Mouse (Mus musculus): ENCODE measurements around the gene Zfp629.
A peak's percentile ranks its signal among the peaks of the same experiment; 100 is the strongest.

Gene Zfp629

DNA sequence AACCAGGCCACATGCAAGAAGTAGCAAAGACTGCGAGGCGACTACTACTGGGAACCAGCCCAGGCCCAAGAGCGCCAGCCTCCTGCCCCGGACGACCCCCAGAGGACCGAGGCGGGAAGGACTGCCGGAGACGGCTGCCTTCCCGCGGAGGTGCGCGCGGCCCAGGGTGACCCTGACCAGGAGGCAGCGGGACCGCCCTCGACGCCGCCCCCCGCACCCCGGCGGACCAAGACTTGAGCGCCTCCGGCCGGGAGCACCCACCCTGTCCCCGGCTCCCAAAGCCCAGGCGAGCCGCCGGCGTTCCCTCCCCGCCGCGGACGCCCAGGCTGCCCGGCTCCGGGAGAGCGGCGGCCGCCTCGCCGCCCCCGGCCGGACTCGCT is 1.1 kb downstream of the Zfp629 start:
- DNase-seq (ENCODE audit: extremely low spot score), result peak; percentile 57

DNA sequence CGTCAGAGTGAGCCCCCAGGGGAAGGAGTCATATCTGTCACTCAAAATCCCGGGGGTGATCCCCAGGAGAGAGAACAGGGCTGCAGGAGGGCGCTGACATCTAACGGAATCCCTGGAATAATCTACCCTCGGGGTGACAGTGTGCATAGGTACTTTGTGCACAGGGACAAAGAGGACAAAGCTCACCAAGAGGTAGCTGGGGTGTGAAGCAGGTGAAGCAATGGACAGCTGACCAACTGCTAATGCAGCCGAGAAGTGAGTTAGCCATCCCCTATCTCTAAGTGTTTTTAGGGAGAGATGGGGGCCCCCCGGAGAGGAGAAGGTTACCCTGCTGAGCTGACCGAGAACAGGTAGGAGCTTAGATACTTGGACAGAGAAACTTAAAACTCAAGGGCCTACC is 1.5 kb downstream of the Zfp629 start:
- no peak for DNase-seq (ENCODE audit: extremely low spot score)

DNA sequence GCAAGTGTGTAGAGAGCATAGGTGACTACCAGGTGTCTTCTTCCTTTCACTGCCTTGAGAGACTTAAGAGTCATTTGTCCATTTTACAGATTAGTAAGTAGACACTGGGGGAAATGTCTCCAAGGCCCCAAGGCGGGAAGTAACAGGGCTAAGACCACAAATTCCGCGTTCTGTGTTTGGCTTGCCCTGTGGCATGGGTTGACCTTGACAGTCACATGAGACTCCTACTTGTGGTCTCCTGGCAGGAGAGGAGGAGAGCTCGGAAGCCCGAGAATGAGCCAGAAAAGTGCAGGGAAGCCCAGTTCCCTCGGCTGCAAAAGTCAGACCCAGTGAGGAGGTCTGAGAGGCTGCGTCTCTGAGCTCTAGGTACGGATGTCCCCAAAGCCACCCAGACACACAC is 2.1 kb downstream of the Zfp629 start:
- no peak for DNase-seq (ENCODE audit: extremely low spot score)

DNA sequence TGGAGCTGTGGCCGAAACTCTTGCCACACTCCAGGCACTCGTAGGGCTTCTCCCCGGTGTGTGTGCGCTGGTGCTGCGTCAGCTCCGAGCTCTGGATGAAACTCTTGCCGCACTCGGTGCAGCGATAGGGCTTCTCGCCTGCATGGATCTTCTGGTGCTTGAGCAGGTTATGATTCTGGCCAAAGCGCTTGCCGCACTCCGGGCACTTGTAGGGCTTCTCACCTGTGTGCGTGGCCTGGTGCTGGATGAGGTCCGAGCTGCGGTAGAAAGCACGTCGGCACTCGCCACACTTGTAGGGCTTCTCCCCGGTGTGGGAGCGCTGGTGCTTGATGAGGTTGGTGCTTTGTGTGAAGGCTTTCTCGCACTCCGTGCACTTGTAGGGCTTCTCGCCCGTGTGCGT is 4.0 kb downstream of the Zfp629 start:
- DNase-seq (ENCODE audit: extremely low spot score), result no peak

DNA sequence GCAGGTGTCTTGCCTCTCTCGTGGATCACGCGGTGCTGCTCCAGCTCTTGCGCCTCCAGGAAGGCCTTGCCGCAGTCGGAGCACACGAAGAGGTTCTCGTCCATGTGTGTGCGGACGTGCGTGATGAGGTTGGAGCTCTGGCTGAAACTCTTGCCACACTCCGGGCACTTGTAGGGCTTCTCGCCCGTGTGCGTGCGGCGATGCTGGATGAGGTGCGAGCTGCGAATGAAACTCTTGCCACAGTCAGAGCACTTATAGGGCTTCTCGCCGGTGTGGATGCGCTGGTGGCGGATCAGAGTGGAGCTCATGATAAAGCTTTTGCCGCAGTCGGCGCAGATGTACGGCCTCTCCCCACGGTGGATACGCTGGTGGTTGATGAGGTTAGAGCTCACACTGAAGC is 4.6 kb downstream of the Zfp629 start:
- DNase-seq (ENCODE audit: extremely low spot score), result no peak

DNA sequence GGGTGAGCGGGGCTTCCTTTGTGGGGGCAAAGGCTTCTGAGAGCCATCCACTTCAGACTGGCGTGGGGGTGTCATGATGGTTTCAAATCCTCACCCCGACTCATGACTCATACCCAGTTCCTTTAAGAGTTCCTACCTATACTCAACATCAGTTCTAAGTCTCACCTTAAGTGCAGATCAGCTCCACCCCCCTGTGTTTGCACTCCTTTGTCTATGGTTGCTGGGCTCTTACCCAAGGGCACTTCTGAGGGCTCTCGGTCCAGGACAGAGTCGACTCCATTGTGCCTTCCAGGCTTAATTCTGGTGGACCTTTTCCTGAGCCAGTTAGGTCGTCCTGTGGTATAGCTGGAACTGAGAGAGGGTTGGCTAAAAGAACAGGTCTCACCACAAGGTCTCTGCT is 8.4 kb downstream of the Zfp629 start:
- DNase-seq (ENCODE audit: extremely low spot score), result no peak

DNA sequence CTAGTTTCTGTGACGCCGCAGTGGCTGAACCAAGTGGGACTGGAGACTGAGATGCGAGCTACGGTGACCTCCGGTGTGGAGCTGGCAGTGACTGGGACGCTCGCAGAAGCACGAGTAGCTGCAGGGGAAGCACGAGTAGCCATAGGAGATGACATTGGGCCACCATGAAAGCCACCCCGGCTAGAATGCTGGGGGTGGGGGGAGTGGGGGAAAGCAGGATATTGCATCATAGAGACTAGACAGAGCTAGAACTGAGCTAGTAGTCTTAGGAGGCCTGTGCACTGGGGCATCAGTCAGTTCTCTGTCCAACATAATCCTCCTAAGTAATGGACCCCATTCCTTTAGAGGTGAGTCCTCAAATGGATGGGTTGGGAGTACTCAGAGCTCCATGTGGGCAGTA is 11.3 kb downstream of the Zfp629 start:
- DNase-seq (ENCODE audit: extremely low spot score), result no peak

DNA sequence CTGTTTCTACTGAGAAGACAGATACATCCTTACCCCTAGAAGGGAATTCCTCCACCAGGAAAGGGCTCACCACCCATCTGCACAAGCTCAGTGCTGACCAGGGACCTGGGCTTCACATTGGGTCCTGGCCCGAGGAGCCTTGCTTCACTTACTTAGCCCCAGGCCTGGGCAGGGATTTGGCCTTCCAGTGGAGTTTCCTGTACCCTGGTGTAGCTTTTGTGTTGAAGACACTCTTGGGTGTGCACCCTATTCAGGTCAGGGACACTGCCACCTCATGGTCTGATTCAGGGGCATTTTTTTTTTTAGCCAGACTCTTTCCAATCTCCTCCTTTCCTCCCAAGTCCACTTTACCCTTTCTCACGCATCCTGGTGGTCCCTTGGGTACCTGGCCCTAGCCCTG is 12.7 kb downstream of the Zfp629 start:
- no peak for DNase-seq (ENCODE audit: extremely low spot score)

DNA sequence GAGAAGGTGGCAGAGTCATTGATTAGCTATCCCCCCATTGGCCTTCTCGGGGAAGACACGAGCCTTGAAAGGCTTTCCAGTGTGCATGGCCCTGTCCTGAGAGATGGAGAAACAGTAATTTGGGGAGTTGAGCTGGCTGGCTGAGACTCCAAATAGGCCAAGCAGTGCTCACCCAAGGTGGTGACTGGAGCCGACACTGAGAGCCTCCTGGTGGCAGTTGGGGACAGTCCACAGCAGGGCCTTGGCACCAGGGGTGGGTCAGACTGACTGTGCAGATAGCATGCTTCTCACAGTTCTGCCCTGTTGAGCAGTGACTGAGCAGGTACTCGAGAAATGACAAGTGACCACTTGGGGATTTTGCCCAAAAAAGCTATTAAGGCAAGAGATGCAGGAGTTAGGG is 13.9 kb downstream of the Zfp629 start:
- no peak for DNase-seq (ENCODE audit: extremely low spot score)

DNA sequence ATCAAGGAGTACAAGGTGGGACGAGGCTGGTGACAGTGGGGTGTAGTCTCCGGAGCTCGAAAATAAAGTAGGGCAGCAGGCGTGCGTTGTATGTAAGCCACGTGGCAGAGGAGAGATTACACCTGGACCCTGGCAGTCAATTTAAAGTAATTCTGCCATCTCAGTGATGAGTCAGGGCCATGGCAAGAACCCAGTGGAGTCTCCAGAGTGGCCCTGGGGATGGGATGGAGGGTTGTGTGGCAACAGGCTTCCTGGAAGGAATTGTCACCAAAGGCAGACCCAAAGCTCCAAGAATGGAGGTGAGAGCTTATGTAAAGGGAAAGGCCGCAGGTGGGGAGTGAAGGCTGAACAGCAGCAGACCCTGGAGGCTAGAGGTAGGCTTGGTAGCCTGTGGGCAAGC is 15.0 kb downstream of the Zfp629 start:
- DNase-seq (ENCODE audit: extremely low spot score), result no peak

DNA sequence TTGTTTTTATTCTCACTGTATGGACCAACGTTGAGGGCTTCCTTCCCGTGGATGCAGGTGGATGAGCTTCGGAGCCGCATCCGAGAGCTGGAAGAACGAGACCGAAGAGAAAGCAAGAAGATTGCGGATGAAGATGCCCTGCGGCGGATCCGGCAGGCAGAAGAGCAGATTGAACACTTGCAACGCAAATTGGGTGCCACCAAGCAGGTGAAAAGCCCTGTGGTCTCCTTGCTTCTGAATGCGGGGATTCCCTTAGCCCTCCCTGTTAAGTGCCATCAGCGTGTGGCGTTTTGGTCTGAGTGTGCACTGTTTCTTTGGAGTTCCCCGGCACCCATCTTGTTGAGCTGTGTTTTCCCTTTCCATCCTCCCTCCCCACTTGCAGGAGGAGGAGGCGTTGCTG is 18.9 kb downstream of the Zfp629 start:
- DNase-seq (ENCODE audit: extremely low spot score), result no peak

DNA sequence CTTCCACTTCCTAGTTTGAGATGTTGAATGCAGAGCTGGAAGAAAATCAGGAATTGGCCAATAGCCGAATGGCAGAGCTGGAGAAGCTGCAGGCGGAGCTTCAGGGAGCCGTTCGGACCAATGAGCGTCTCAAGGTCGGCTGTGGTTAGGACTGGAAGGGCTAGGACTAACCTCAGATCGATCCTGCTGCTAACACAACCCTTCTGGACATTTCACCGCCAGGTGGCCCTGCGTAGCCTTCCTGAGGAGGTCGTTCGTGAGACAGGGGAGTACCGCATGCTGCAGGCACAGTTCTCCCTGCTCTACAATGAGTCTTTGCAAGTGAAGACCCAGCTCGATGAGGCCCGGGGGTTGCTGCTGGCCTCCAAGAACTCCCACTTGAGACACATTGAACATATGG is 23.0 kb downstream of the Zfp629 start:
- no peak for DNase-seq (ENCODE audit: extremely low spot score)

DNA sequence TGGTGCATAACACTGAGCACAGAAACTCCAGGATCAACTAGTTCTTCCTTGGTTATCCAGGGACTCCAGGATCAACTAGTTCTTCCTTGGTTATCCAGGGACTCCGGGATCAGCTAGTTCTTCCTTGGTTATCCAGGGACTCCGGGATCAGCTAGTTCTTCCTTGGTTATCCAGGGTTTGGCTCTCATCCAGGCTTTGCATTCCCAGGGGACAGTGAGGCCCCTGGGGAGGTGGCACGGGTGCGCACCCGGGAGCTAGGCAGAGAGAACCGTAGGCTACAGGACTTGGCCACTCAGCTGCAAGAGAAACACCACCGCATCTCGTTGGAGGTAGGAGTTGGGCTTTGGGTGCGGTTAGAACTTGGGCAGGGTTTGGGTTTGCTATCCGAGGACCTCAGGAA is 24.5 kb downstream of the Zfp629 start:
- DNase-seq (ENCODE audit: extremely low spot score), result no peak

DNA sequence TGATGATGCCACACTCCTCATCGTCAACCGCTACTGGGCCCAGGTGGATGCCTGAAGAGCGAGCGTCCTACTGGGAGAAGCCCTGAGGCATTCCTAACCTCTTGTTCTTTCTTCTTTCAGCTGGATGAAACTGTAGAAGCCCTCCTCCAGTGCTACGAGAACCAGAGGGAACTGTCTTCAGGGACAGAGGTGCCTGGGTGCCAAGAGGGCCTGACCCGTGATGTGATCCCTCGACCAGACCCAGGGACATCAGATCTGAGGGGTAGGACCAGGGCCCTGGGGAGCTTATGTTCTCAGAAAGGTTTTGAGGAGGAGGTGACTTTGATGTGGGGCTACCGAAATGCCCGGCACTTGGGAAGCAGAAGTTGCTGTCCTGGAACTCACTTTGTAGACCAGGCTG is 26.0 kb downstream of the Zfp629 start:
- DNase-seq (ENCODE audit: extremely low spot score), result no peak

DNA sequence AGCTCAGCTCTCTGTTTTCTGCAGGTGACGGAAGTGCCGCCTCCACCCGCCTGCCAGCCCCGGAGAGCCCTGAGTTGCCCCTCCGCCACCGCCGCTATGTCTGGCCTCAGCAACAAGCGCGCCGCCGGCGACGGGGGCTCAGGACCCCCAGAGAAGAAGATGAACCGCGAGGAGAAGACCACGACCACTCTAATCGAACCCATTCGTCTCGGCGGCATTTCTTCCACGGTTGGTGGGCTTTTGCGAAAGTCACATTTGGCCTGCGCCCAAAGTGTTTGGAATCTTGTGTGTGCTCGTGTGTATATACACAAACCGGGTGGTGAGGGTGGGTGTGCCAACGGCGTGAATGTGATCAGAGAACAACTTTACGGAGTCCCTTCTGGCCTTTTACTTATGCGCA is 26.7 kb downstream of the Zfp629 start:
- DNase-seq (ENCODE audit: extremely low spot score), result no peak

DNA sequence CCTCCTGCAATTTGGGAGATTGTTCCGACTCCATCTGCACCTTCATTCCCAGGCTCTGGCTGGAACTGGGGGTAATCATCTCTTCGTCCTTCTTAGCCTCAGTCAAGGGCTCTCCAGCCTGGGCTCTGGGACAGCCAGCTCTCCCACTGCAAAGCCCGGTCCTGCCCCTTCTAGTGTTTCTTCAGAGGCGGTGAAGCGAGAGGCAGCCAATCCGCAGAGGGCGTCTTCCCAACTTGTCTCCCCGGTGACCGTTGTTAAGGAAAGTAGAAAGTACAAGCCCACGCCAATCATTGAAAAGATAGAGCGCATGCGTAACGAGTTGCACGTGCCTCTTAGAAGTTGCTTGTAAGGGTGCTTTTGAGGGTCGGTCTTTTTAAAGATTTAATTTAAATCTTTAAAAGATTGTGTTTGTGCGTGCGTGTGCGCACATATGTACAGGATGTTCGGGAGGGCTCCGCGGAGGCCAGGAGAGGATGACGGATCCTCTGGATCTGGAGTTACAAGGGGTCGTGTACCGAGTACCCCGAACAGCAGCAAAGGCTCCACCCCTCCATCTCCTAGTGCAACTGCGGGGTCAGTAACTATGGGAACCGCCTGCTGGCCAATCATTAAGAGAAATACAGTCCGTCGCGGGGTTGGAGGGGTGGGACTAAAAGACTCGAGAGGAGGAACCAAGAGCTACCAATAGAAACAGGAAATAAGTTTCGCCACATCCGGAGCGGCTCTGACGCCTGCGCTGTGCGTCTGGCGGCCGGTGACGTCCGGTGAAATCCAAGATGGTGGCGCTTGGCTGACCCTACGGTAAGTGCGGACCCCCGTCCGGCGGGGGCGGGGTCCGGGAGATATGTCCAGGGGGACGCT is 27.4 kb downstream of the Zfp629 start, which contains the start of the genes Ccdc189 and Rnf40:
TSS of gene Ccdc189 (minus strand) at position 585 of the 861 bp plus-strand sequence.
TSS of gene Rnf40 (plus strand) at position 757 of the 861 bp plus-strand sequence.
- peak; percentile 94 for DNase-seq (ENCODE audit: extremely low spot score)

DNA sequence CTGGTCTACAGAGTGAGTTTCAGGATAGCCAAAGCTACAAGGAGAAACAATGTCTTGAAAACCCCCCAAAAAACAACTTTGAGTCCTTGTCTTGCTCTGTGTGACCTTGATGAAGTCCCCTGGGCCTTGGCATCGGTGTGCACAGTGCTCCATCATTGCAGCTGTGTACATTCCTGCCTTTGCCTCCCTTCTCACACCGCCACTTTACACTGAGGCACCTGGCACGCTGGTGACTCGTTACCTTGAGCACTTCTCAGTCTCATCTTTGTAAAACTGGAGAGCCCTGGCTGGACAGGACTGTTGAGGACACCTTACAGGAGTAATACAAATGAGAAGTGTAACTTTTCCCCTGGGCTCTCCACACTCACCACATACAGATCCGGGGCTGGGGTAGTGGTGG is 28.4 kb downstream of the Zfp629 start:
- DNase-seq (ENCODE audit: extremely low spot score), result no peak

DNA sequence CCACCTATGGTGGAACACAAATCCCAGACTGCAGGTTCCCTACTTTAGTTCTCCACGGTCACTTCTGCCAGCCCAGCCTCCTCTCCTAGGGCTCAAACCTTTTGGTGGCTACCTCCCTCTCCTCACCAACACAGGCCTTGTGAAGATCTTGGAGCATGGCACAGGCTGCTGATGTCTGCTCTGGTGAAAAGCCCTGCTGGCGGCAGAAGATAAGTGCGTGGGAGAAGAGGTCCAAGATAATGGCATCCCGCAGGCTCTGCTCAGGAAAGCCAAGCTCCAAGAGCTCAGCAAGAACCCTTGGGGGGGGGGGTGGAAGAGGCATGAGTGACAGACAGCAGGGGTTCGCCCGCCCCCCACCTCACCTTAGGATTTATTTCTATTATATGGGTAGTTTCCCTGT is 29.4 kb downstream of the Zfp629 start:
- no peak for DNase-seq (ENCODE audit: extremely low spot score)

DNA sequence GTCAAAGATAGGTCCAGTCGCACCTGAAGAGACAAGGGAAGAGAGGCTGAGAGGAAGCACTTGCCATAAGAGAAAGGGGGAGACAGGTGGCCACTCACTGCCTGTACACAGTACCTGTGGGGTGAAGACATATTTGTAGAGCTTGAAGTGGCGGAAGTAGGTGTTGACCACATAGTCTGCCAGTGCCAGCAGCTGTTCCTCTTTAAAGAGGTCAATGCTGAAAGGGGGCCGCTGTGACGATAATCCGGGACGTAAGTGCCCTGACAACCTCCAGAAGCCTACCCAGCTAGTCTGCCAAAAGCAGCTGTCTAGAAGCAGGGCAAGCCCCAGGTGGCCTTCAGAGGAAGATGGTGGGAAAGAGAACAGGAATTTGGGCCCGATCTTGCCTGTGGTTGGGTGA is 30.6 kb downstream of the Zfp629 start:
- no peak for DNase-seq (ENCODE audit: extremely low spot score)

DNA sequence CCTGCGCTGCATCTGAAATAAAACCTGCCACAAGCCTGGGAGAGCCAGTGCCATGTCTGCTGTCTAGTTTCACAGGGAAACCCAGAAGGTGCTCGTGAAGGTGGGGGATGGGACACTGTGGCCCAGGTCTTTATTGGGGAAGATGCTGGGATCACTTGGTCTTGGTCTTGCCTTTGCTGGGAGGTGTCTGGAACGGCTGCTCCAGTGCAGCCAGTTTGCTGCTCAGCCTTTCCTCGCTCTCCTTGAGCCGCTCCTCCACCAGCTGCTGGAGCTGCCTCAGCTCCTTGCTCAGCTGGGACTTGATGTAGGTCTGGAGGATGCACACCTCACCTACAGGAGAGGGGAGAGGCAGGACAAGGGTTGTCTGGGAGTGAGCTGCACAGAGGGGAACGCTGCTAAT is 32.3 kb downstream of the Zfp629 start:
- no peak for DNase-seq (ENCODE audit: extremely low spot score)

DNA sequence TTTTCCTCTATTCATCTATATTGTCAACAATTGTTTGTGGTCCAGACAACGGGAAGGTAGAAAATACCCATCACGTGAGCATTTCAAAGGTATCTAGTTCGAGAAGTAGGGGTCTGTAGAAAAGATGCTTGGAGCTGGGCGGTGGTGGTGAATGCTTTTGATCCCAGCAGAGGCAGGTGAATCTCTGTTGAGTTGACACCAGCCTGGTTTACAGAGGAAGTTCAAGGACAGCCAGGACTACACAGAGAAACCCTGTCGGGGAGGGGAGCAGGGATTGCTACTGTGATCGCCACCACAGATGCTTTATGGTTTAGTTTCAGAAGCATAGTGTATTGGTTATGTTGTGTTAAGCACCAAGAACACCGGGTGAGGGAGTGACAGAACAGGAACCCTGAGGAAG is 41.5 kb downstream of the Zfp629 start:
- no peak for DNase-seq (ENCODE audit: extremely low spot score)

DNA sequence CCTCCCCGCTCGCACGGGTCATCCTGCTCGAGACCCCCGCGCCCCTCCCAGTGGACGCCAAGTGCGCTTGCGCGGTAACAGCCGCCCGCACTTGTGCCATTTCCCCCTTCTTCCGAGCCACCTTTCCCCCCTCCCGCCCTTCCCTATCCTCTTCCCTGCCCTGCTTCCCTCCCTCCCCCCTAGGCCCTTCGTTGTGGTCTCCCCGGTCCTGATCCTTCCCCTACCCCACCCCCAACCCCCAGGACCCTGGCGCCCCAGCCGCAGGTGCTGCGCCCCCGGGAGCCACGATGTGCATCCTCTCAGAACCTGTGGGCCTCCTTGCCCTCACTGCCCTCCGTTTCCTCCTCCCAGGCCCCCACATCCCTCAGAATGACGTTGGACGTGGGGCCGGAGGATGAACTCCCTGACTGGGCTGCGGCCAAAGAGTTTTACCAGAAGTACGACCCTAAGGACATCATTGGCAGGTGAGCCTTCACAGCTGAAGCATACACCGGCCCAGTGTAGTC is 42.0 kb downstream of the Zfp629 start:
- DNase-seq (ENCODE audit: extremely low spot score), result no peak

DNA sequence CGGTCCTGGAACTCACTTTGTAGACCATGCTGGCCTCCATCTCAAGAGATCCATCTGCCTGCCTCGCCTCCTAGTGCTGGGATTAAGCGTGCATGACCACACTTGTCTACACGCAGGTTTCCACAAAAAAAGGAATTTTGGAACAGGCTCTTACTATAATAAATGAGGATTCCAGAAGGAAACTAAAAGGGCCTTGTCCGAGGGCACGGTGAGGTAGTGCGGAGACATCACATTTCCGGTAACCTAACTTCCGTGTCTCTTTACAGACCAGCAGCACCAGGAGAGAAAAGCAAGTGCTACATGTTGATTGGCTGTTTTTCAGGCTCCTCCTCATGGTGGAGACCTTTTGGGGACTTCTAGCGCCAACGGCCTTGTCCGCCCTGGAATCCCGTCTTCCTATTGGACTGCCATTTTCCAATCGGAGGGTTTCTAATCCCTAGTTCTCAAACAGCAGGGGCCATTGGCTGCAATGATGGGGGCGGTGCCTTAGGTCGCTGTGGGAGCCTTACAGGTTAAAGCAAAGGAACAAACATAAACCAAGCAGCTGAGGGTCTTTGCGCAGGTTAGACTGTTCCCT is 42.6 kb downstream of the Zfp629 start, which contains the start of gene Phkg2:
TSS of gene Phkg2 (plus strand) at position 446 of the 577 bp plus-strand sequence.
- peak; percentile 90 for DNase-seq (ENCODE audit: extremely low spot score)
